Mouse (Mus musculus): ENCODE measurements around the gene Slfn14.
"Not testable (repeated sequence)": the region's sequence is repeated elsewhere in the genome, so short reads cannot be mapped to it uniquely, and the experiment has no call there.

Slfn14 gene

DNA sequence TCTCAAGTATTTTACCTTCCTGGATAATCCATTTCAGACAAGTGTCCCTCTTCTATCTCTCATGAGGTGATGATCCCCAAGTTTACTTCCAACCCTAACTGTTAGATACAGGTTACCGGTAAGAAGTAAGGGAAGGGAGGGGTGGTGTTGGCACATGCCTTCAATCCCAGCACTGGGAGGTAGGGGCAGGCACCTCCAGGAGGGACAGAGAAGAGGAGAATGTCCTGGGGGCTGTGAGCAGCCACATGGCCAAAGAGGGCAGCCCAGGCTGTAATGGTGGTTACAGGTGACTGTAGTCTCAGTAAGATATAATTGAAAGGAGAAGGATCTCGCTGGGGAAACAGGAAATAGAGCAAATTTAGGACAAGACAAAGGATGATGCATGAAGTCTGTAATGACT is 4.4 kb downstream of the Slfn14 start:
- DNase-seq (ENCODE audit: low read depth) = no peak

DNA sequence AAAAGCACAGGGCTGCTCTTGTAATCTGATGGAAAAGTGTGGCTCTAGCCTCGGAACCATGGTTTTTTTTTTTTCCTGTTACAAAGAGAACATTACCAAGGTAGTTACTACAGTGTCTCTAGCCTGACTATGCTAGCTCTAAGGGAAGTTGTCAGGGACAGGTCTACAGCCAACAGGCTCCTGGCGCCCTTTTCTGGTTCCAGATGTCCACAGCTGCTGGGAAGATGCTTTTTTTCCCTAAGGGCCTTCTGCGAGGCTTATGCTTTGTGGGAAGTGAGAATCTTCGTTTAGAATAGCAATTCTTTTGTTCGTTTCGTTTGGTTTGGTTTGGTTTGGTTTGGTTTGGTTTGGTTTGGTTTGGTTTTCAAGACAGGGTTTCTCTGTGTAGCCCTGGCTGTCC is 6.8 kb downstream of the Slfn14 start:
- DNase-seq (ENCODE audit: low read depth) = no peak

DNA sequence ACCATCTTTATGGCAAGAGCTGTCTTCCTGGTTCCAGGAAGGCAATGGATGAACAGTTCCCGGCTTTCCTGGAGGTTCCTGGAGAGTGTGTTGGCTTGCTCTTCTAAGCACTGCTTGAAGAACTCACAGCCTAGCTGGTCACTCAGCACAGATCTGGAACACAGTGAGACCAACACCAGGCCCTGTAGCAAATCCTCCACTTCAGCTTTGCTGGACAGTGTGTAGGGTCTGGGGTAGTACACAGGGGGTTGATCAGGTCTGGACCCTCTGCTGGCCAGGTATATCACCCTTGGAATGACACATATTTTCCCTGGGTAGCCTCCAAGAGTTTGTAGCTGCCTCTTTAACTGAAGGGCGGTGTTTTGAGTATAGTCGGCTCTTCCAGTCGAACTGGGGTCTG is 7.5 kb downstream of the Slfn14 start:
- DNase-seq (ENCODE audit: low read depth) = no peak

DNA sequence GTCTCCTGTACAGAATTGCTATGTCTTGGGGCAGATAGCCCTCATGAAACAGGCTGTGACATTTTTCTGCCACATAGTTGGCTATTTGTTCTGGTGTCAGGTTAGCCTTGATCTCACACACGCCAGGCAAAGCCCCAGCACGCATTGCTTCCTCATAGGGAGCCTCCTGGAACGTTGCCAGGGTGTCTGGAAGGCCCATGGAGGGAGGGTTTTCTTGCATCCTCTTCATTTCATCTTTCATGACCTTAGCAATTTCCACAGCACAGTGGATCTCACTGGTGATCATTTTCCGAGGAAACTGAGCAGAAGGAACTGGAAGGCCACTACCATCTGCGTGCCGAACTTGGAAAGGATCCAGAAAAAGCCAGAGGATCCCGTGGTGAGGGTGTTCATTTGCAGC is 10.3 kb downstream of the Slfn14 start:
- DNase-seq (ENCODE audit: low read depth) = no peak

DNA sequence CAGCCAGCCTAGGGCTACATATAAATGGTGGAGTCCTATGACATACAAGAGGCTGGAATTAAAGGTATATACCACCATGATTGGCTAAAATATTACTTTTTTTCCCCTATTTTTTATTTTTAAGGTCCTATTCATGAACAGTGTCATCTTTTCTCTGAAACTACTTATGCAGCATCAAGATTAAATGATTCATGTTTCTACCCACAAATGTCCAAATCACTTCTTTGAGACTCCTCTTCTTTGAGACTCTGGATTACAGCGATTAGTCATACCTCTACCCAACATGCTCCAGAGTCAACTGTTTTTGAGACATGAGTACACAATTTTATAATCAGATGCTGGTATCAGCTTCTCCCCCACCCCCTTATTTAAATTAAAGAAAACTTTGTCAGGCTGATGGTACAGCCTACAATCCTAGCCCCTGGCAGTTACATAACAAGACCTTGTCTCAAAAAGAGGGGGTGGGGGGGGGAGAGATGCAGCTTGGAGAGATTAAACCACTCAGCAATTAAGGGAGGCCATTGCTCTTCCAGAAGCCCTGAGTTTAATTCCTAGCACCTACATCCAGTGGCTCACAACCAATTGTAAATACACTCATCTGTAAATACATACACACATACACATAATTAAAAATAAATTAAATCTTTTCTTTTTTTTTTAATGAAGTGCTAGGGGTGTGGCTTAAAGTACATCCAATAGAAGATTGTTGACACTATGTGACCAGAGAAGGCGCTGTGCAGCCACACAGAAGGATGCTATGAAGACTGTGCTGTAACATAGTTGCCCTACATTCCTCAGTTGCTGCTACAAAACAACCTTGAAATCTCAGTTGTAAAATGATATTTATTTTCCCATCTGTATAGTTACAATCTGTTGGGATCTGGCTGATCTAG is 14.3 kb downstream of the Slfn14 start:
- peak; percentile 57 for DNase-seq (ENCODE audit: low read depth)

DNA sequence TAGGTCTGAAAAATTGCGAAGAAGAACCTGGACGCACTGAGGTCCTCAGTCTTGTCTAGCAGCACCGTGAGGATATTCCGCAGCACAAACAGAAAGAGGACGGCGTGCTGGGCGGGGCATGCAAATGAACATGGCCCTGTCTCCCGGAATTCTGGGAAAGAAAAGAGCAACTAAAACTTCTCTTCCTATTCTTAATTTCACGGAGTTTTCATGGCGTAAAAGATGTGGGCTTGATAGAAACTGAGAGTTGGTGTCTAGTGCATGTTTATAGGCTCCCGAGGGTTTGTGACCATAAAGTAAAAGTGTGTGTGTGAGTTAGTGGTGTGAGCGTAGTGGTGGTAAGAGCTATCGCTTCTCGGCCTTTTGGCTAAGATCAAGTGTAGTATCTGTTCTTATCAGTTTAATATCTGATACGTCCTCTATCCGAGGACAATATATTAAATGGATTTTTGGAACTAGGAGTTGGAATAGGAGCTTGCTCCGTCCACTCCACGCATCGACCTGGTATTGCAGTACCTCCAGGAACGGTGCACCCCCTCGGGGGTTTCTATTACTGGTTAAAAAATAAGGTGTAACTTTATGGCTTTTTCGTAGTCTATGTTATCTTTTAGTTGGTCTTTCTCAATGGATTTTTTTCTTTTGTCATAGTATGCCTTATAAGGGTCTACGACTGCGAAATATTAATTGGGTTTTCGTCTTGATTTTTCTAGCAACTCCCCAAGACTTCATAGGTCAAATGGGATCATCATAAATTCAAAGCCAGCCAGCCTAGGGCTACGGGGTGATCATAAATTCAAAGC is 15.2 kb downstream of the Slfn14 start:
- DNase-seq (ENCODE audit: low read depth) = peak; percentile 76

DNA sequence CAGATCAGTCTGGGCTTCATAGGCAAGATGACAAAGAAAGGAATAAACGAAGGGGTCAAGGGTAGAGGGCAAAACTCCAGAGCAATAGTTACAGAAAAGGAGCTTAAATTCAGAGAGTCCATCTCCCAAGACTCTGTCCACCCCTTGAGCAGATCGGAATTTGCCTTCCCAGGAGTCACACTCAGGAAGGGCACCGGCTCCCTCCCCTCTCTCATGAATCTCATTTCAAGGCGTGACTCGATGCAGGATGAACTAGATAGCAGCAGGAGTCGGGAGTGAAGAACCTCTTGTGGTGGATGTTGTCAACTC is 15.7 kb downstream of the Slfn14 start:
- no peak for DNase-seq (ENCODE audit: low read depth)

DNA sequence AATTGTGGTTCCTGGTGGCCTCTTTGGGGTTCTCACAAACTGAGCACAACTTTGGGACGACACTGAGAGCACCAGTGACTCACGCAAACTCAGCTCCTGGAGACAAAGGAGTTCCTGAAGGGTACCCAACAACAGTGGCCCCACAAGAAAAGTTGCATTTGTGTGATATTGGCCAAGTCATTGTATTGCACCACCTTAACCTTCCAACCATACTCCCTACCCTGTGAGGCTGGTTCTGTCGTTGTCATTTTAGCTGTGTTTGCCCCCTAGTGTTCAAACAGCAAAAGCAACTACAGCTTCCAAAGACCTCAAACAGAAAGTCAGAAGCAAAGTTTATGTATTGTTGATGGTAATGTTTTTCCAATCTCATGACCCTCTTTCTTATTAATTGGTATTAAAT is 23.4 kb downstream of the Slfn14 start:
- peak; percentile 50 for DNase-seq (ENCODE audit: low read depth)

DNA sequence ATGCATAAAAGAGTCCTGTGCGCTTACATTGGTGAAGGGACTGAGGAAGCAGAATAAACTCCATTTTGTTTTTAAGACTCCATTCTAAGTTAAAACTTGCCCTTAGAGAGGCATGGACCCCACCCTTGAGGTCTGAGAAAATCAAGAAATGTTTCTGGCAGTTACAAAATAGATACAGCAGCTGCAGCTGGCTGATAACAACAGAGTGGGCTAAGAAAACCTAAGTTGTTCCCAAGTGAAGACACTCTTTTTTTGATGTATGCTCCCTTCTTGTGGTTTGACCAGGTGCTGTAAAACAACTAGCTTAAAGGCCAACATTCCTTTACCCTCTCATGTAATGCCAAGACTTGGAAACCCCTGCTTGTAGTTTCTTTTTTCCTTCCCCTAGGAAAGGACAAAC is 23.9 kb downstream of the Slfn14 start:
- DNase-seq (ENCODE audit: low read depth) = peak; percentile 73

DNA sequence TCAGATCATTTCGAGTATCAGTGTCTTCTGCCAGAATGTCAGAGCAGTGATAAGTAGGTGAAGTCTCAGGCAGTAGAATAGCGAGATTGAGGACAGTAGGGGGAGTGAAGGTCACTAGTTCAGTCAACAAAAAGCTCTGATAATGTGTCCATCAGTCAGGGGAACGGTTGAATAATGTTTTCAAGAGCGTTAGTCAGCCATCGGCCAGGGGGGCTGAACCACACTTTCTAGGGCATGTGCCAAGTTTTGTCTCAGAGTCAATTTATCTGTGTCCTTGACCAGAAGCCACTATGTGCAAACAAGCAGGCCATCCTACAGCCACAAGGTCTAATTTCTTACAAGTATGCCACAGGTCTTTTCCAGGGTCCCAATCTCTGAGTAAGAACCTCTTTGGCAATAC is 29.3 kb downstream of the Slfn14 start:
- DNase-seq (ENCODE audit: low read depth) = not testable (repeated sequence)

DNA sequence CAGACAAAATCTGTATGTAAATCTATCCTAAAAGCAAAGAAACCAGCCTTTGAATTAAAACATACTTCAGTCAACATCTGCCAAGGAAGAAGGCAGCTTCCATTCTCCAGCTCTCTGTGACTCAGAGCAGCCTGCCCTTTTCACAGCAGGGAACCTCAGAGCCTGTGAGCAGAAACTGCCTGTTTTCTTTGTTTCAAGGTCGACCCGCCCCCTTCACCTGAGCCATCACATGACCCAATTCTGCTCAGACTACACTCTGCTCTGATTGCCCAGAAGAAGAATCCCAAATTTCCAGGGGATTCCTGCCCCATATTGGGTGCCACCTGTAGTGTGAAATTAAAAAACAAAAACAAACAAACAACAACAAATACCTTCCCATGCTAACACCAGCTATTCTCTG is 46.7 kb downstream of the Slfn14 start:
- no peak for DNase-seq (ENCODE audit: low read depth)

DNA sequence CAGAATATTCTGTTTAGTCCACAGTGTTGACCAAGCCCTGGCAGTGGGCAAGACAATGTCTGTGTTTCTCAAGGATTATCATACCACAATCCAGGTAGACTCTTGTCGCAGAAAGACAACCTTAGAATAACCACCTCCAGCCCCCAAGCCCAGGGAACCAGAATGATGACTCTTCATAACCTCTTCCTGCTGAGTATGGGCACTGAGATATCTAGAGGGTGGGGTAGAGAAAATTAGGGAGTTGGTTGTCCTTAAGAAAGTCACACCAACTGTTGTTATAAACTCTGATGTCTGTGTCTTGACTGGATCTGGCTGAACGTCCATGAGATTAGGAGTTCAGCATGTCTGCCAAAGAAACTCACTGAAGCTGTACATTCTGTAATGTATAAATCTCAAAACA is 48.1 kb downstream of the Slfn14 start:
- DNase-seq (ENCODE audit: low read depth) = no peak

DNA sequence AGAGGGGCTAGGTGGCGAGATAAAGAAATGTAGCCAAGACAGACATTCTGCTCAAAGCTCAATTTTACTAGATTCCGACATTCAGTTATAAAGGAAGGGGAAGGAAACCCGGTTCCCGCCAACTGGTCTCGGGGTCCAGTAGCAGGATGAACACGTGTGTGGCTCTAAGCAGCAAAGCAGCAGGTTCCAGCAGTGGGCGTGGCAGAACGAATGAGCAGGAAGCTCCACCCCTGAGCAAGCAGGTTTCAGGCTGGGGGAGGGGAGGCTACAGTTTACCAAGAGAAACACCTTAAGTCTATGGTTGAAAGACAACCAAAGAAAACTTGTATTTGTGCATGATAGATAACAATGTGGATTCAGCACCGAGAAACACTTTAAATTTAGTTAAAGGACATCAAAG is 49.1 kb downstream of the Slfn14 start:
- DNase-seq (ENCODE audit: low read depth) = not testable (repeated sequence)

DNA sequence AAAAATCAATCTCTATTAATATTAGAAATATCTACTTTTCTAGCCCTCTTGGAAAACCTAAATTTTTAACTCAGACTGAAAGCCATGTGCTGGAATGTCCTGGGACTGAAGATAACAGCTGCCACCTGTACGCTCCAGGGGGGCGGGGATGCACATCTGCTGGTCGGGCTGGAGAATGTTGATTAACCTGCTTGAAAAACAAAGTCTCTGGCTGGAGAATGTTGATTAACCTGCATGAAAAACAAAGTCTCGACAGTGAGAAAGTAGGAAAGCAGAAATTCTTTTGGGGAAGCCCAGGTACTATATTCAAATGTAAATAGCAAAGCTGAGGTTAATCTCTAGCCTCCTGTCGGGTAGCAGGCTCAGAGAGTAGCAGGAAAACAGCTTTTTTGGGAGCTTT is 52.9 kb downstream of the Slfn14 start:
- peak; percentile 60 for DNase-seq (ENCODE audit: low read depth)

DNA sequence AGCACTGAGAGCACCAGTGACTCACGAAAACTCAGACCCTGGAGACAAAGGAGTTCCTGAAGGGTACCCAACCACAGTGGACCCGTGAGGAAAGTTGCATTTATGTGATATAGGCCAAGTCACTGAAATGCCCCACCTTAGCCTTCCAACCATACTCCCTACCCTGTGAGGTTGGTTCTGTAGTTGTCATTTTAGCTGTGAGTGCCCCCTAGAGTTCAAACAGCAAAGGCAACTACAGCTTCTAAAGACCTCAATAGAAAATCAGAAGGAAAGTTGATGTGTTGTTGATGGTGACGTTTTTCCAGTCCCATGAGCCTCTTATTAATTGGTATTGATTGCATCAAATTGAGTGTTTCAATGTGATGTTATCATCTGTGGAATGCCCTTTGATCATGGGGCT is 55.6 kb downstream of the Slfn14 start:
- DNase-seq (ENCODE audit: low read depth) = peak; percentile 45

DNA sequence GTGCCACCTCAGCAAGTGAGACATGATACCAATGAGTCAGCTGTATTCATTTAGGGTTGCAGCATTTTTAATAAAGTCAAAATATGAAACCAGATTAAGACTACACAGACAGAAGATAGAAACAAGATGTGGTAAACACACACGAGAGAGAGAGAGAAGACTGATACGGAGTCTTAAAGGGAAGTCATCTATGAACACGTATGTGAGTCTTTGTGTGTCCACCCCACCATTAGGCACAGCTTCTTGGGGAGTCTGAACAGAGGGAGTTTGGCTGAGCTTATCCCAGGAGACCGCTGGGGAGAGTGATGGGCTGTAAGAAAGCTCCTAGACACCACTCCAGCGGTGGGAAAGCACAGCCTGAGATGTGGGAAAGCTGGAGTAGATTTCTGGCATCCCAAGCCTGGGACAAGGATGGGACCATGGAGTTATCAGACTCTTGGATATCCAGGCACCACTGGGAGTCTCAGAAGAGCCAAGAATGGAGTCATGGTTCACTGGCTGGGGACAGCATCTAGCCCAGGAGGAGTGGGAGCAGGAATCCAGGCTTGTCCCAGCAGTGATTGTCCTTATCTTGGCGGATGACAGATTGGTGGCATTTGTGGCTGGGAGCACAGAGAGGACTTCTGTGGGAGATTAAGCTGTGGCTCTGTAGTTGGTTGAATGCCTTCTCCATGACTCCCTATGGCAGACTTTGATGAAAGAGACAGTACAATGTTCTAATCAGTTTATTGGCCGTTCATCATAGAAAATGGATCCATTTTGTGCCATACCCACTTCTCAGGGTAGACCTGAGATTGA is 58.4 kb downstream of the Slfn14 start:
- no peak for DNase-seq (ENCODE audit: low read depth)

DNA sequence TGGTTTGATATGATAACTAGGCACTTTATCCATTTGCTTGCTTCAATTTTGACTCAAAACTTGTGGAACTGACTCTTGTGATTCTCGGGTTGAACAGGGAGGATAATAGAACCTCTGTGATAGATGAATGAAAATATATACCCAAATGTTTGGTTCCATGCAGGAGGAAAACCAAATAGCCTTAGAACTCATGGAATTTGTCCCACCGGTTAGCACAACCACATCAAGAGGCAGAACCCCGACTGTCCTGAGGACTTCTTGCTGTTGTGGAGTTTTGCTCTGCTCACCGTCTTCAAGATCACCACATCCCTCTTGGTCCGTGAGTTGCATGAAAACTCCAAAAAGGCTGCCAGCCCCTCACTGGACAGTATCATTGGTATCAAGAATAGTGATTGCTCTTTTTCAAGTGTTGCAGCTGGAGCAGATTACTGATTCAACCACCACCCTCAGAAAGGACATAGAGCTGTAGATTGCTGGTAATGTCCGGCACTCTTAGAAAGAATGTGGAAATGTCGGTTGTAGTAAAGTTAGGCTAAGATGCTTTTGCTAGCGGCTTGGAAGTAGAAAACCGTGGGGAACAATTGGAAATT is 61.1 kb downstream of the Slfn14 start:
- no peak for DNase-seq (ENCODE audit: low read depth)

Measured in c-Kit-positive CD71-positive TER-119-negative erythroid progenitor cells, embryonic 14.5 days (primary cell).